Mouse (Mus musculus): Measurements from ENCODE around the gene Nipal1.

- no peak for TF ChIP-seq CTCF (IDR thresholded peaks at IDR 0.05; ENCODE audit: low read depth, low read length)
- TF ChIP-seq TAL1 (conservative IDR thresholded peaks at IDR 0.05; ENCODE audit: low read depth, low read length): no peak
Observed at GRCm38 (mm10) chr5:72640072-72640471, 7.5 kb upstream of the Nipal1 start.

All from G1E (cell line).